Mouse (Mus musculus): ENCODE measurements around the gene Dgkq.
"Not testable (repeated sequence)": the region's sequence is repeated elsewhere in the genome, so short reads cannot be mapped to it uniquely, and the experiment has no call there.

Gene Dgkq

DNA sequence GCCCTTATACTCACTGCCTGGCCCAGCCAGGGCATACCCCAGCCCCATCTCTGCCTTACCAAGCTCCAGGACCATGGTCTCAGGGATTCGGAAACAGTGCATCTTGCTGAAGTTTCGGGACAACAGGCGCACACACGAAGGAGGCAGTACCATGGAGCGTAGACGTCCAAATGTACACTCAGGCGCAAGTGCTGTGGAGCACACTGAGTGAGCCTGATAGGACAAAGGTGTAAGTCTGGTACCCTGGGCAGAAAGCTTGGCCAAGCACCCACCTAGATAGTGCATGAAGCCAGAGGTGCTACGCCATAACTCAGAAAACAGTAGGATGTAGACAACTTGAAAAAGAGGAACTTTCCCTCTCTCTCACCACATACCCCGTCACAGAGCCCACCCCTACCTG is 14.1 kb downstream of the Dgkq start:
- no peak for DNase-seq (ENCODE audit: low spot score in 2 of 2)

DNA sequence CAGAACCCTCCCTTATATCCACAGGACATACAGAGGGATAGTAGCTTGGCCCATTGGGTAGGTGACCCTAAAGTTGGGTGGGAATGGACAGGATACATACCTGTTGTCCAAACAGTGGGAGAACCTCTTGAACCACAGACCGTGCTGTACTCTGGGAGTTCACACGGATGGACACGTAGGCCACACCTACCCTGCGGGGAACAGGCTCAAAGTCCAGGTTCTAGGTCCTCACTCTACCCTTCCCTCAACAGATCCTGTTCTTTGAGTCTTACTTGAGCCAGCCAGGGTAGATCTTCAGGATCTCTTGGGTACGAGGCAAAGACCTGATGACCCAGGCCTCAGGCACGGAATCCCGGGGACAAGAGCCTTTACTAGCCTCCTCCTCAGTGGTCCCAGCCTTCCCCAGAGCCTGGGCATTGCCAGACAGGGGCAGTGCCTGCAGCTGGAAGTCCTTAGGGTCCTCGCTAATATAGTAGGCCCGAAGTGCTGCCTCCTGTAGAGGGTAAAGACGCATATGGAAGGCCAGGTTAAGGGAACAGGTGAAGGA is 15.0 kb downstream of the Dgkq start:
- DNase-seq (ENCODE audit: low spot score in 2 of 2), result no peak

DNA sequence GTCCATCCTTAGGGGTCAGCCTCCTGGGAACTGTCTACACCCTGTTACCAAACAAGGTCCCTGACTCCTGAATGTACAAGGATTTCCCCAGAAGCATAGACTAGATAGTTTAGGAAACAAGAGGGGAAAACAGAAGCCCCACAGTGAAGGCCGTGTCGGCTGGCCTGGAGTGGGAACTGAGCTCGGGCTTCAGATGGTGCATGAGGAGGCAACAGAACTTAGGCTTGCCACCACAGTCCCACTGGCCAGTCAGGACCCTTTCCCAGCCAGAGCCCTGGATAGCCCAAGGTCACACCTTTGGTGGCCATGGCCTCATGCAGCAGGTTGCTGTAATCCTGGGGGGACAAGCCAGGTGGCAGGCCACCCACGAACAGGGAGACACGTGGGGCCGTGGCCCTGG is 16.1 kb downstream of the Dgkq start:
- DNase-seq (ENCODE audit: low spot score in 2 of 2), result no peak

DNA sequence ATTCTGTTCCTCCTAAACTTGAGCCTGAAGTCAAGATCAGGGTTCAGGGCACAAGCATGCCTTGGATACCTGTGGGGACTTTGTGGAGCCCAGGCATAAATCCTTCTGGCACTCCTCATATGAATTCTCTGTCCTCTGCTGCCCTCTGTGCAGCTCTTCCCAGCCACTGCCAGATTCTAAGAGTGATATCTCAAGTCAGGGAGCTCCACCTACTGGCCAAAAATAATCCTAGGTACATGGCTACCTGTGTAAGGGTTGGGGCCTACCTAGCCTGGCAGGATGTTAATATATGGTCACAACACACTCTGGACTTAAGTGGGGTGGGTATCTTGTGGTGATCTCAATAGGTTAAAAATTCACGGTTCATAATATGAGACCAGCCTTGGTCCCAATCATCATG is 17.6 kb downstream of the Dgkq start:
- DNase-seq (ENCODE audit: low spot score in 2 of 2), result peak; percentile 38 to 58

DNA sequence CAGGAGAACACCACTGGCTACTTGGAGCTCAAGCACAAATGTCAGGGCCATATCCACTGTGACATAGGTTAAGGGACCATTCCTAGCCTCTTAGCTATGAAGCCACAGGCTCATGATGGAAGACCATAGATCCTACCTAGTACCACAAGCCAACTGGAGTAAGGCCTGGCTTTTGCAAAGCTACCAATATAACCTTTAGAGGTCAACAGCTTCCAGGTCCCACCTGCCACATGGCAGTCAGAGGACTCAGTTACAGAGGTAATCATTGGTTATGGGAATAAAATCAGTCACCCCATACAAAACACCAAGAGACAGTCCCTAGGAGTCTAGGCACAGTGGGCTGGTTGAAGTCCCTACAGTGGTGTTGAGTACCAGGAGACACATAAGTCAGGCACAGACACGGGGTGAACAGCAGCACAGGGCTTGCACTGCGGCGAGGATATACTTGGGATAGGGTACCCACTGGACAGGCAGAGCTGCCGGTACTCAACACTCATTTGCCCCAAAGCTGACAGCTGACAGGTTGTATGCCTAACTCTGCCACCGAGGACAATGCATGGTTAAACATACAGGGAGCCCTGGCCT is 18.2 kb downstream of the Dgkq start:
- no peak for DNase-seq (ENCODE audit: low spot score in 2 of 2)

DNA sequence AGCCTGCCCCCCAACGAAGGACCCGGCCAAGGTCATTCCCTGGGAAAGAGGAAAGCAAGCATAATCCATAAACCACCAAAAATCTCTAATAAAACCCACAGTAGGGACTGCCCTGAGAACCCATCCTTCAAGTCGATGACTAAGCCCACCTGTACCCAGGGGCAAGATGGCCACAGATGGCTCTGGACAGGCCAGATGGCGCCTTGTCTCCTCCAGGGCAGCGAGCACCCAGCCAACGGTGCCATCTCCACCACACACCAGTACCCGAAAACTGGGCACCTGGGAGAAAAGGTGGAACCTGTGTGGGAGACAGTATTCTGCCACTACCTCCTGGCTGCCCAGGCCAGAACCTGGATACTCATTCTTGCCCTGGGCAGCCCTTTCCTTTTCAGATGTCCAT is 19.1 kb downstream of the Dgkq start:
- no peak for DNase-seq (ENCODE audit: low spot score in 2 of 2)

DNA sequence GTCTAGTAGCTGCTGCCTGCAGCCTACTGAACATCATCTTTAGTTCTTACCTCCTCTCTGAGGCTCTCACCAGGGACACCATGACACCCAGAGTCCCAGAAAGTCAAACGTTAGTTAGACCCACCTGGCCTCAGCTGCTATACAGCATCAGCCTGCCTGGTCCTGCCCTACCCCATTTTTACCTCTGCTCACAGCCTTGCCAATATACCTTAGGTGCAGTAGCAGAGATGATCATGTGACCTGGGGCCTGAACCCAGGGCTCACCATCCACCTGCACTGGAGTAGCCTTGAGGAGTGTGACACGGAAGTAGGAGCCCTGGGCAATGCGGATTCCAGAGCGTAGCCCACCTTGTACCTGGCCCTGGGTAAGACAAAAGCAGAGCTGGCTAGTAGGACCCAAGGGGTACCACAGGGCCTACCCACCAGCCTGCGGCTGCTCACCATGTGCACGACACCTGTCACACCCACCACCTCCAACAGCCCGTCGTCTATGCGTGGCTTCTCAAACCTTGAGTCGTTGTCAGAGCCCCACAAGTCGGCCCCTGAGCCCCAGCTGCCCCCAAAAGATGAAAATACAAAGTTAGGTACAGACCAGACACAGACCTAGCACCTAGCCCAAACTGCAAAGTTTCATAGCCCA is 20.4 kb downstream of the Dgkq start:
- no peak for DNase-seq (ENCODE audit: low spot score in 2 of 2)

DNA sequence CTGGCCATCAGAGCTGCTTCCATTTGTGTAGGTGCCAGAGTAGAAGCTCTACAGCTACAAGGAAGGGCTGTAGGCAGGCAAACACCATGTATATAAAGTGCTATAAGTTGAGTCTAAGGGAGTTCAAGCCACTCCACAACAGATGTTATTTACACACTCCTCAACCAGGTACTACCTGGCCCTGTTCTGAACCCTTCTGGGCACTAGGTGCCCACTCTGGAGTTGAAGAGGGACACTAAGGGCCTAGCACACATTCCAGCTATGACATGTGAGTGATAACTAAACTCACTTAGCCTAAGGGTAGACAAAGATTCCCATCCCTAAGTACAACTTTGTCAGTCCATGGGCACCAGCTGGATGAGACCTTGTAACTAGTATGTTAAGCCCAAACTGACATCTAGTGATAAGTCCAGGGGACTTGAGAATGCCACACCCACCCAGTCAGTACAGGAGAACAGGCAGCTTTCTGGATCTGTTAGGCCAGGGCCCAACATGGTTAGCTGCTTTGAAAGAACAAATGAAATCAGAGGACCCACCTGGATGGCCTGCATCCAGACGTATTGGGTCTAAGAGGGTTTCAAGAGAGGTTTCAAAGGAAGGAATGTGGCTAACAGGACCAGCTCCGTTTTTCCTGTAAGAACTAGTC is 21.5 kb downstream of the Dgkq start:
- DNase-seq (ENCODE audit: low spot score in 2 of 2), result no peak

DNA sequence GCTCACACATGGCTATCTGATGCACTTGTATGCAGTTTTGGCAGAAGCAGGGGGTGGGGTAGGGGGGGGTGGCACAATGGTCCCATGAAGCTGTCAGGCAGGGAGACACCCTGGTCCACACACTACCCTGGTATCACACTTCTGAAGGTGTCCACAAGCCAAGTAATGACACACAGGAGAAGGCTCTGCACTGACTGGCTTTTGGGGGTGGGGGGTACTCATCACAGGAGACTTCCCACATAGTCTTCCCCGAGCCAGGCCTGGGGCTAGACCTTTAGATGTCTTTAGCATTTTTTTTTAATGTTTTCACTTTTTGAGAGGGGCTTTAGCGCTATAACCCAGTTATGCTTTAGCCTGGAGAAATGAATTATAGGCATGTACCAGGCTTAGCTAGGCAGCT is 22.2 kb downstream of the Dgkq start:
- no peak for DNase-seq (ENCODE audit: low spot score in 2 of 2)

DNA sequence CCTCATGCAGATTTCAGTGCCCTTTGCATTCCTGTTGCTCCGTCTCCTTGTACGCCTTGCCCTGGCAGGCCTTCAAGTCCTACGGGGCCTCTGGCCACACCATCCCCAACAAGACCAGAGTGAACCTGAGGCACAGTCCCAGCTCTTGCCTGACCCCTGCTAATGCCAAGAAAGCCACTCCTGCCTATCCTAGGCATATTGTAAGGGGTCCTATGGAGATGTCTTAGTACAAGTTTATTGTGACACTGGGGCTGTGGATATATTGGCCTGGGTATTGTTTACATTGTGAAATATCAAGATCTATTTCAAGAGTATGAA is 23.2 kb downstream of the Dgkq start:
- DNase-seq (ENCODE audit: low spot score in 2 of 2), result no peak

DNA sequence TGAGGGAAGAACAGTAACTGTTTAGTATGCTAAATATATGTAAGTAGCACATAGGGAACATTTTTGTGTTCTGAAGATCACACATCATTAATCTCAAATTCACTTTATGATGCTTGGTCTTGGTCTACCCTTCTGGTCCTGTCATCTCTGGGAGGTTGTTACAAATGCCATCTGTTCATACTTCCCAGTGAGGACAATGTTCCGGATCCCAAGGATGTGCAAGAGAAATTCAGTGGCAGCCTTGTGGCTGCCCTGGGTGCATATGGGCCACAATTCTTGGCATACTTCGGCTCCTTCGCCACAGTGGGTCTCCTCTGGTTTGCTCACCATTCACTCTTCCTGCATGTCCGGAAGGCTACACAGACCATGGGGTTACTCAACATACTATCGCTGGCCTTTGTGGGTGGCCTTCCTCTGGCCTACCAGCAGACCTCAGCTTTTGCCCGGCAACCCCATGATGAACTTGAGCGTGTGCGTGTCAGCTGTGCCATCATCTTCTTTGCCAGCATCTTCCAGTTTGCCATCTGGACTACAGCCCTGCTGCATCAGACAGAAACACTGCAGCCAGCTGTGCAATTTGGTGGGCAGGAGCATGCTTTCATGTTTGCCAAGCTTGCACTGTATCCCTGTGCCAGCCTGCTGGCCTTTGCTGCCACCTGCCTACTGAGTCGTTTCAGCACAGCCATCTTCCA is 23.7 kb downstream of the Dgkq start:
- DNase-seq (ENCODE audit: low spot score in 2 of 2), result no peak

DNA sequence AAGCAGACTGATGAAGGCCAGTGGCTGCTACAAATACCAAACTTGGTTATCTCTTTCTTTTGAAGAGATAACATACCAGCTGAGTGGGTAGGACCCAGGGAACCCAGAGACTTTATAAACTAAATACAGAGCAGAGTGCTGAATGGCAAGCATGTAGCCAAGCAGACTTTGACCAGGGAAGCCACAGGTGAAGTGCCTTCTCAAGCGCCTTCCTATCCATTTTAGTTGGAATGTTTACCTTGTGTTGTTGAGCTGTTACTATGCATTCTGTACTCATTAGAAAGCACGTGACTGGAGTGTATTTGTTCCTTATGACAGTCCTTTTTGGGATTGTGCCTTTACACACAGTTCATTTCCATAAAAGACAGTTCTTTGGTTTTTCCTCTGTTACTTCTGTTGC is 25.8 kb downstream of the Dgkq start:
- DNase-seq (ENCODE audit: low spot score in 2 of 2), result no peak

DNA sequence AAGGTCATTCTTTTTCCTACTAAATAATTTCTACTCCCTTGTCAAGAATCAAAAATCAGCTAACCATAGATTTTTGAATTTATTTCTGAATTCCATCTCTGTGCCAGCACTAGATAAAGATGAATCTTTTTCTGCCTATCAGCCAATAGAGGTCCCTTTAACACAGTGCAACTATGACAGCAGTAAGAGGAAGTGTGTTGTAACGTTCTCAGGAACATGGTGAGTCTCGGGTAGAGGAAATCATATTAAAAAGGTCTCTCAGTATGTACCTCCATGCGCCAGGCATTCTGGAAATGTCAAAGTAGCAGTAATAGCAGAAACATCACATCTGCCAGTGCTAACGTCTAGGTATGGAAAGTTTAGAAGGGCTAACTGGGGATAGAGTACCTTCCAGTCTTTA is 33.3 kb downstream of the Dgkq start:
- DNase-seq (ENCODE audit: low spot score in 2 of 2), result no peak

DNA sequence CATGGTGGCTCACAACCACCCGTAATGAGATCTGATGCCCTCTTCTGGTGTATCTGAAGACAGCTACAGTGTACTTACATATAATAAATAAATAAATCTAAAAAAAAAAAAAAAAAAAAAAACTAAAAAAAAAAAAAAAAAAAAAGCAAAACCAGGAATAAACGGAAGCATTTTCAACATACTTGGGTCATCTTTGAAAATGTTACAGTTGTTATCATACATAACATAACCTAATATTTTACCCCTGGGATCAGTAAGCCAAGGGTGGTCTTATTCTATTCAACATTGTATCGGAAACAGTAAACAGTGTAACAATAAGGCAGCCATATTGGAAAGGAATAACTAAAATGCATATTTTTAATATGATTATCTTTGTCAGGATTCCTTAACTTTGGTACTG is 35.4 kb downstream of the Dgkq start:
- not testable (repeated sequence) for DNase-seq (ENCODE audit: low spot score in 2 of 2)

DNA sequence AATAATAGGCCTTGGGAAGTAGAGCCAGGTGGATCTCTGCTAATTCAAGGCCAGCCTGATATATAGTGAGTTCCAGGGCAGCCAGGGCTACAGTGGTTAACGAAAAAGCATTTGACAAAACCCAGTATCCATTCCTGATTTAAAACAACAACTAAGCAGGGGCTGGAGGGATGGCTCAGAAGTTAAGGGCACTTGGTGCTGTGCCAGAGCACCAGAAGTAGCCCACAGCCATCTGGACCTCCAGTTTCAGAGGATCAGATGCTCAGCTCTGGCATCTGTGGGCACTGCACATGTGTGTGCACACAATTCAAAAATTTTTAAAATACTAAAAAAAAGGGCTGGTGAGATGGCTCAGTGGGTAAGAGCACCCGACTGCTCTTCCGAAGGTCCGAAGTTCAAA is 35.8 kb downstream of the Dgkq start:
- DNase-seq (ENCODE audit: low spot score in 2 of 2), result no peak

DNA sequence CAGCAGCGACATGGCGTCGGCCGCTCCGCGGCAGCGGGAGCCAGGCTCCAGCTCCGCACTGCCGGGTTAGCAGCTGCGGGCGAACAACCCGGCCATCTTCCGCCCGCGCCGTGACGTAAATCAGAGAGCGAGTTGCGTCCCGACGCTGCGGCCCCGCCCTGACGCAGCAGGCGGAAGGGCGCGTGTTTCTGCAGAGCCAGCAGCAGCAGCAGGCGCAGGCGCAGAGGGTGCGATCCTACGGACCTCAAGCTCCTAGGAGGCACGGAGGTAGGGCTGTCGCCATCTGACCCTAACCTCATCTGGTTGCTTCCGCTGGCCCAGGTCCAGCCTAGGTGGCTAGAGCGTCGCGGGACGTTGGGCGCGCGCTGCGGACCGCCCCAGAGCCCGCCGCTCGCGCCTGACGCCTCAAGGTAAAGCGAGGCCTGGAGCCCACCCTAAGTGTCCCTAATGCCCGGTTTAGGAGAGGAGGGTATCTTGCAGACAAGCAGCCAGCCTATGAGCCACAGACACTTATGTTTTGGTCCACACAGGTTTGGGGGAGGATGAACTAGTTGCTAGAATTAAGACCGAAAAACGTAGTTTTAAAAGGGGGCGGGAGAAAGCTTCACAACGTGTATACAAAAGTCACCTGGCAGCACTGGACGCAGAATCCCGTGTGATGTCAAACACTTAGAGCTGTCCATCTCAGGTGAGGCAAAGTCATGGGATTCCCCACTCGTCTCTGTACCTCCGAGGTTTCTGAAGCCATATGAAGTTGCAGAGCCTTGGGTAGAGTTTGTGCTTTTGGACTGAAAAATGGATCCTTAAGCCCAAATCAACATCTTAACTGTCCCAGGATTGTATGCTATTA is 39.6 kb downstream of the Dgkq start, which contains the start of the genes Gak and Tmem175:
TSS of gene Gak (minus strand) at position 122 of the 850 bp plus-strand sequence.
TSS of gene Tmem175 (plus strand) at position 137 of the 850 bp plus-strand sequence.
- DNase-seq (ENCODE audit: low spot score in 2 of 2), result peak; percentile 89 to 91

DNA sequence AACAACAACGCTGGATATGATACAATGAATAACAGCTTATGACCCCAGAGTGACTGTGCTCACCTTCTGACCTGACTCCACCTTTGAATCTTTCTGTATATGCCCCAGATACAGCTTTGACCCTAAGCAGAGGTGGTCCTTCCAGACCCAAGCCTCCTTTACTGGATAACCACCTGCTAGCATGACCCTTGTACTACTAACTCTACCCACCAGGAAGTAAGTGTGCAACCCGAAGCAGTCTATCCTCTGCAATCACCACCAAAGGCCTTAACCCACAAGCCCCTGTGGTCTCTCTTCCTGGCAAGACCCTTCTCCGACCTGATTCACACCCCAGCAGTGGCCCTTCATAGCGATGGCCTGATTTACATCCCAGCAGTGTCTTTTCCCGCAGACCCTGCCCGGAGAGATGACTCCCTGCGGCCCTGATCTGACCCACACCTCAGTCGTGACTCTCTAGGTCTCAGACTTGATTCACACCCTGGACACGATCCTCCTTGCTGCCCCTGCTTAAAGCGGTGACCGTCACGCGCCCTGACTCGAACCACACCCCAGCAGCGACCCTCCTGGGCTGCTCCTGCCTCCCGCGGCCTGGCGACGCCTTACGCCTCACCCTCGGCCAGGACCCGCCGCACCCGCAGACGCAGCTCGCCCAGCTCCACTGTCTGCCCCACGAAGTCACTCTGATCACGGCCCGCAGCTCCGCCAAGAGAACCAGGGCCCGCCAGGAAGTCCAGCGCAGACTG is 40.4 kb downstream of the Dgkq start:
- peak; percentile 27 to 34 for DNase-seq (ENCODE audit: low spot score in 2 of 2)

DNA sequence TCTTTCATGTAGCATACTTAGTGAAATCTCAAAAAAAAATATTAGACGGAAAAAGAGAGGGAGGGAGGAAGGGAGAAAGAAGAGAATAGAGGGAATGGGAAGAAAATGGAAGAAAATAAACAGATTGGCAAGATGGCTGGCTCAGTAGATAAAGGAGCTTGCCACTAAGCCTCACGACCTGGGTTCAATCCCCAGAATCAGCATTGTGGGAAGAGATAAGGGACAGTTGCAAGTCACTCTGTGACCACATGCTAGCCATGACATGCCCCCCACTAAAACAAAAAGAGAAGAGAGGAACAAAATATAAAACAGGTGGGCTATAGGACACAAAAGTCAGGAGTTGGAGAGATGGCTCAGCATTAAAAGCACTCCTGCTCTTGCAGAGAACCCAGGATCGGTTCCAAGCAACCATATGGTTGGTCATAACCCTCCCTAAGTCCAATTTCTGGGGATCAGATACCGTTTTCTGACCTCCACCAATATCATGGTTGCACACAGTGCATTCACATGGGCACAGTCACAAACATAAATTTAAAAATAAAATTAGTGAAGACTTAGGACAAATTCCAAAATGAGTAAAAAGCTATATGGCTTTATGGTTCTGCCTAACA is 43.3 kb downstream of the Dgkq start:
- DNase-seq (ENCODE audit: low spot score in 2 of 2), result no peak

DNA sequence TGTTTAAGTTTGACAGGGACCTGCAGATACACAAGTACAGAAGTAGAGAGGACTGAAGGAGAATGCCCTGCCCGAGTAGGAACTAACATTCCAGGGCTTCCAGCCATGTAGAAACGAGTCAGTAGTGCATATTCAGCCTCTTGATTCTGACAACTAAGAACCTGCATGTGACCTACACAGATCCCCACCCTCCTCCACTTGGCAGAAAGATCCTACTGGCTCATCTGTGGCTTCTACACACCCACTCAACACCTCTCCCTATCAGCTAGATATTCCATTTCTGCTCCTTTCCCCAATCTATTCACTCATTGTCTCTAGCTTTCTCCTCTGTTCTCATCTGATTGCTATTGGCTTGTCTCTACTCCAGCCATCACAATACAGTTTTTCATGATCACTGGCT is 47.6 kb downstream of the Dgkq start:
- DNase-seq (ENCODE audit: low spot score in 2 of 2), result no peak

DNA sequence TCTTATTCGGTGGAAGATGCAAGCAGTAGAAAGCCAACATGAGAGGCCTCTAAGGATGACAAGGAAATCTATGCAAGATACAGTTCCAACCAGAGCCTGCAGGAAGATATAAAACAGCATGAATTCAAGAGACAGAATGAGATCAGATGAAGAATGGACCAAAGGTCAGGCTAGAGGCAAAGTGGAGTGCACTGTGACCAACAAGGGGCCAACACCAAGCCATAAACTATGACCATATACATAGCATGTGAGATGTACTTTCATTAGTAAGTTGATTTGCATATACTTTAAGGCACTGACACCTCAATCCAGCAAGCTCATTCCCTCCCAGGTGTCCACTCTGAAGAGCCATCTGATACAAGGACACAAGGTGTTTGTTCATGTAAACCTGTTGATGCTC is 59.0 kb downstream of the Dgkq start:
- no peak for DNase-seq (ENCODE audit: low spot score in 2 of 2)

DNA sequence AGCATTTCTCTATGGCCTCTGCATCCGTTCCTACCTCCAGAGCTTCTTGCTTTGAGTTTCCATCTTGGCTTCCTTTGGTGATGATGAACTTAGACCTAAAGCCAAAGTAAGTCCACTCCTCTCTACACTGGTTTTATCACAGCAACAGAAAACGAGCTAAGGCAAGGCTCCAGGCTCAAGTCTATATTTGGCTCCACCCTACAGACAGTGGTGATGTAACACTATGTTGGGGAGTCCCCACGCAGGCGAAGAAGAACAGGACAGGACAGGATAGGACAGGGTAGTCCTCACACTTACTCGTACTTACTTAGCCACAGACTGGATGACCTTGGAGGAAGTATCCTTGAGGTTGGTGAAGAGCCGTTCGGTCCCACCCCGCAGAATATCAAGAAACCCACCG is 66.9 kb downstream of the Dgkq start:
- DNase-seq (ENCODE audit: low spot score in 2 of 2), result no peak
